Mouse (Mus musculus) urinary bladder, postnatal 25 days (tissue): ENCODE data around the gene Keap1.
"Not testable (repeated sequence)": the region's sequence is repeated elsewhere in the genome, so short reads cannot be mapped to it uniquely, and the experiment has no call there.

ENCODE experiments used
- DNase-seq: peaks from one replicate; pipeline ENCODE4 v3.0.0; 2022; ENCODE audit warnings: low spot score

The Keap1 gene

GRCm38 (mm10) chr9:21195736-21196505, 43.2 kb downstream of the Keap1 start:
- DNase-seq = not testable (repeated sequence)

GRCm38 (mm10) chr9:21194787-21195493, 44.2 kb downstream of the Keap1 start:
- DNase-seq = no peak

DNA sequence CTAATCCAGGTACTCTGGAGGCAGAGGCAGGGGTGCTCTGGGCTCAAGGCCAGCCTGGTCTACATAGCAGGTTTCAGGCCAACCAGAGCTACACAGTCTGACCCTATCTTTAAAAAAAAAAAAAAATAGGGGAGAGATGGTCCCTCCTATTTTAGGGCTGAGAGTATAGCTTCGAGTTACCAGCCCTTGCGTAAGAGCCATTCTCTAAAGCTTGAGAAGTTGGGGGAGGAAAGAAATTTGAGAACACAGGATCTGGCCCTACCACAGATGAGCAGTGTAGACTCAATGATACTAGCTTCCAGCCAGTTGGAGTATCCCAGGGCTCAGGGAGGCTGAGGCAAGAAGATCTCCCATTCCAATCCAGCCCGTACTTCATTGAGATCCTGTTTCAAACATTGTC, 45.4 kb downstream of the Keap1 start:
- DNase-seq = no peak

DNA sequence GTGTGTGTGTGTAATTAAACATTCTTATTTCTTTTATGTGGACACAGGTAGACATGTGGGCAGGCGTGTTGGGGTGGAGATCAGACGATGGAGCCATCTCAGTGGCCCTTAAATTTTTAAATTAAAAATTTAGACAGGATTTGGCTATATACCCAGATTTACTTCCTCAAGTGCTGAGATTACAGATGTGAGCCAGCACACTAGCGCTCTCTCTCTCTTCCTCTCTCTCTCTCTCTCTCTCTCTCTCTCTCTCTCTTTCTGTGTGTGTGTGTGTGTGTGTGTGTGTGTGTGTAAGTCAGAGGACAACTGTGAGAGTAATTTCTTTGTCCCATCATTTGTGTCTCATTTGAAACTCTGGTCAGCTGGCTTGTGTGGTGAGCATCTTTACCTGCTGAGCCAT, 48.5 kb downstream of the Keap1 start:
- DNase-seq = no peak

DNA sequence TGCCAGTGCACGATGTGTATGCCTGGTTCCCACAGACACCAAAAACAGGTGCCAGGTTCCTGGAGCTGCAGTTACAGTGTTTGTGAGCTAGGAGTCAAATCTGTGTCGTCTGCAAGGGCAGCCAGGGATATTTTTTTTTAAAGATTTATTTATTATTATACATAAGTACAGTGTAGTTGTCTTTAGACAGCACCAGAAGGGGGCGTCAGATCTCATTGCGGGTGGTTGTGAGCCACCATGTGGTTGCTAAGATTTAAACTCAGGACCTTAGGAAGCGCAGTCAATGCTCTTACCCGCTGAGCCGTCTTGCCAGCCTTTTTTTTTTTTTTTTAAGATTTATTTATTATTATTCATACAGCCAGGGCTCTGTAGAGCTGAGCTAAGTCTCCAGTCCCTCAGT, 49.3 kb downstream of the Keap1 start:
- DNase-seq = no peak

DNA sequence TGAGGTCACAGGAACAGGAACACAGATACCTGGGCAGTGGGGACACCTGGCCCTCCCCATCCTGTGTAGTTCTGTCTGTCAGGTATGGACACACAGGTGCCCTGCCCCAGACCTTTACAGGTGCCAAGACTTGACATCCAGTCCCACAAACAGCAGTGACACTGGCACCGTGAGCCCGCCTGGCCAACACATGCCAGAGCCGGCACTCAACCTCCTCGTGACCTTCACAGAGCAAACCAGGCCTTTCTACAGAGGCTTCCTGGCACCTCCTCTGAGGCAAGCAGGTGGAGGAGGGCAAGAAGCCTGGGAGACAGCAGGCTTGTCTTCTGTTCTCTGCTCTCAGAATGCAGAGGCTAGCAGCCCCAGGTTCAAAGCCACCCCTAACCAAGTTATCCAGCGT, 53.7 kb downstream of the Keap1 start:
- no peak for DNase-seq

DNA sequence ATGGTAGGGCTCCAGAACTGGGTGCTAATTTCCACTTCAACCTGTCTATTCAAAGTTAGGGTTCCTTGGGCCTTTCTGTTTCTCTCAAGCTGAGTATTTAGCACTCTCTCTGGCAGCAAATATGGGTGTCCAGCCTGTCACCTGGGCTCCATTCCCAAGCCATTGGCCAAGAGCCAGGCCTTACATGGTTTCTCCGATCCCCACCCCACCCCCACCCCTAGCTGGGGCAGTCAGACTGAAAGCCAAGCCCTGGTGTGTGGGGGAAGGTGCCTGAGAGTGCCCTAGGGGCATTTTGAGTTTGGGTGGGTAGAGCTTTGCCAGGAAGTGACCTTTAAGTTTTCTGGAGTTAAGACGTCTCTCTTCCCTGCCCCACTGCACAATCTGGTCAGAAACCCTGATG, 54.4 kb downstream of the Keap1 start:
- no peak for DNase-seq

DNA sequence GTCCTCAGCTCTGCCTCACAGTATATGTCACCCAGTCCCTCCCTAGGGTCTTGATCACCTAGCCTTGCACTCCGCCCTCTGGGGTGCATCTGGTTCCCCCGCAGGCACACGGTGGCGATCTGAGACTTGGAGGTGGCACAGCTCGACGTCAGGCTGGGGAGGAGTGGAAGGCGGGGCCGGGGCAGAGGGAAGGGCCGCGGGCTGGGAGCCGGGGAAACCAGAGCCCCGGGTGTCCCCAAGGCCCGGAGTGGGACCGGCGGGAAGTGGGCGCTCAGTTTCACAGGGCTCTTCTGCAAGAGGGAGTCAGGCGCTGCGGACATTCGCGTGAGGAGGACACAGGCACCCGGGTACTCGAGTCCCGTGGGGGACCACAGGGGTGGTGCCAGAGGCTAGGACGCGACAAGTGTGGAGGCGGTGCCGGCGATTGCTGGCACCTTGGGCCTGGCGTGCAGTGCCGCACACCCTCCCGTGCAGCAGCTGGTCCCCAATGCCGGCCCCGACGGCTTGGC, 55.2 kb downstream of the Keap1 start:
- peak; percentile 60 for DNase-seq

GRCm38 (mm10) chr9:21183421-21183820, 55.7 kb downstream of the Keap1 start:
- DNase-seq = no peak

DNA sequence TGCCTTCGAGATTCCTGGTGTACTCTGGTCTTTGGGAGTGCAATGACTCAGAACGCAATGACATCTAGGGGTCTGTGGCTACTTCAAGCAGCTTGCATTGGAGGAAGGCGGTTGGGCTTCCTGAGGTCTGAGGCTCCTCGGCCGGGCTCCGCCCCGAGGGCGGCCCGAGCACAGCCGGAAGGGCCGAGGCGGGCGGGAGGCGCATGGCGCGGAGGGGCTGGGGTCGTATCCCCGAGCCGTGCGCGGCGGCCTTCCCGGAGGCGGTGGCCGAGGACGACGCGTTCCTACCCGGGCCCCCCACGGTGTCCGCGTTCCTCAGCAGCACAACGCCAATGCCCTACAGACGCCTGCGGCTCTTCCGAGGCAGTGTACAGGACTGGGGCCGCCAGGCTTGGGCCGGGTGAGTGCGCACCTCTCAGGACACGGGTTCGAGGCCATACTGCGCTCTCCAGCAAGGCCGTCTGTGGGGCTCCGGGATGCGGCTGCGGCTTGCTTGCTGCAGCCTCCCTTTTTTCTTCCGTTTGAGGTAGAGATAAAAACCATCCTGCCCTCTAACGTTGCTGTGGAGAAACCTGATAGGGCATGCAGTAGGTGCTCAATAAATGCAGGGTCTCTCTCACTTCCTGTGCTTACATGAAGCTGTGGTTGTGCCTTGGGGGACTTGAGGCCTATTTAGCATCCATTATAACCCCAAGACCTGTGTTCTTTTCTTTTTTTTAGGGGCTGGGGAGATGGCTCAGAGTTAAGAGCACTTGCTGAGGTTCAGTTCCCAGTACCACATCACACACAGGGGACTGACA, 57.5 kb downstream of the Keap1 start:
- peak; percentile 50 for DNase-seq

DNA sequence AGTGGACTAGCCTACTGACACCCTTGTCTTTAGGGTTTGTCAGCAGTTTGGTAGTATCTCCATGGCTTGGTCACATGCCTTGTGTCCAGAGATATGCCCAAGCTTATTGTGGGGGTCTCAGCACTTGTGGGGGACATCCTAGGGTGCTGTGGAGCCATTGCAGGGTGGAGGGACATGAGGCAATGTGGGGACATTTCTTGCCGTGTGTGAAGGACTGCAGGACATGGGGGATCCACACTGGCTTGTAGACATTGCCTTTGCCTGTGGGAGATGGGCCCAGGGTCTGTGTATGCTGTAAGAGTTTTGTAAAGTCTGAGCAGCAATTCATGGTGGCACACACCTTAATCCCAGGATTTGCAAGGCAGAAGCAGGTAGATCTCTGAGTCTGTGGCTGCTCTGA, 58.3 kb downstream of the Keap1 start:
- DNase-seq = no peak

- DNase-seq = no peak
These were observed 58.8 kb downstream of the Keap1 start for GRCm38 (mm10) chr9:21180402-21180801.
